Comparison of ENCODE assay signal across 27 mouse cellular contexts in genomic region chr9:10448987-10449563, GRCm38 (mm10).
DNase-seq lines count a peak whose midpoint lies in the region; ATAC-seq and TF ChIP-seq lines count a peak whose summit lies in the region.
"Had no signal": no experiment of that assay in that cellular context is flagged by ENCODE, and none has a peak within 500 bp of the region (broad histone marks: within the 10 kb centered on the region; RNA-seq: fewer than 3 reads in every experiment).

No protein-coding gene starts in this region.

- WGBS in midbrain, embryonic 10.5 days, result 20% methylated on average over 3 of the region's 3 CpGs
- WGBS in midbrain, postnatal 0 days, result 27% methylated on average over 3 of the region's 3 CpGs

- DNase-seq in embryo, embryonic 10 days (ENCODE audit: low spot score), result peak; percentile 11
- DNase-seq in embryo, embryonic 9.5 days (ENCODE audit: extremely low spot score), result no peak
- peak; percentile 24 for DNase-seq in midbrain, embryonic 10.5 days (ENCODE audit: low spot score)
- no peak for DNase-seq in midbrain, postnatal 0 days (ENCODE audit: low spot score)
- DNase-seq in ES-E14 (ENCODE audit: low read depth, low spot score), result peak; percentile 56
- DNase-seq in embryo, embryonic 11 days, result peak; percentile 2
- no peak for DNase-seq in left cerebral cortex, postnatal 10 days (ENCODE audit: extremely low spot score in 1 of 2, low spot score in 2 of 2)
- DNase-seq: adrenal gland, postnatal 14 days; cerebellum, adult 9-10 months; gastrocnemius, postnatal 36 days; heart, adult 2 months; kidney, adult 9 months; kidney, postnatal 14 days; liver, postnatal 0 days; thymus, adult 18-20 months; thymus, postnatal 36 days had no signal

- intact Hi-C loops in left cerebral cortex, postnatal 10 days (cut with DNase I), result no loop called here

- no peaks in the 10 kb centered on the region for H3K9me3 ChIP-seq in midbrain, embryonic 10.5 days (replicated peaks)
- H3K9me3 ChIP-seq in midbrain, postnatal 0 days (ENCODE audit: low read length), result no peaks in the 10 kb centered on the region
- H3K9me3 ChIP-seq in ES-E14 (ENCODE audit: control insufficient read depth, insufficient read depth, low read depth, low read length), result no peaks in the 10 kb centered on the region
- H3K9me3 ChIP-seq: embryonic facial prominence, embryonic 12.5 days; G1E; heart, embryonic 13.5 days; limb, embryonic 12.5 days had no signal

- peaks cover 25% of the 10 kb centered on the region for H3K4me1 ChIP-seq in midbrain, embryonic 10.5 days
- 0 out of 2 replicates have a peak, but pooled peaks cover 4% of the 10 kb centered on the region for H3K4me1 ChIP-seq in midbrain, postnatal 0 days (ENCODE audit: insufficient read depth, low read length)
- peaks cover 4 to 17% of the 10 kb centered on the region in 2 experiments; a peak in 3 of 4 replicates for H3K4me1 ChIP-seq in ES-E14 (ENCODE audit: control insufficient read depth in 2 of 2, insufficient read depth in 2 of 2, low read length in 2 of 2, poor library complexity in 1 of 2)
- H3K4me1 ChIP-seq: embryonic facial prominence, embryonic 12.5 days; heart, embryonic 13.5 days; limb, embryonic 12.5 days had no signal

- no peak overlapping the region for H3K4me2 ChIP-seq in midbrain, postnatal 0 days (ENCODE audit: low read depth, low read length, poor library complexity, severe bottlenecking)
- H3K4me2 ChIP-seq: embryonic facial prominence, embryonic 12.5 days; heart, embryonic 13.5 days; limb, embryonic 12.5 days; liver, embryonic 11.5 days had no signal

- no peak for TF ChIP-seq CTCF in midbrain, postnatal 0 days (IDR thresholded peaks at IDR 0.05)

- ATAC-seq in midbrain, postnatal 0 days (ENCODE audit: low FRiP score), result no peak
- ATAC-seq: forebrain, embryonic 16.5 days; hindbrain, postnatal 0 days; intestine, embryonic 16.5 days; liver, postnatal 0 days; lung, postnatal 0 days; Patski had no signal

- H3K4me3 ChIP-seq in midbrain, embryonic 10.5 days, result no peak overlapping the region
- H3K4me3 ChIP-seq in midbrain, postnatal 0 days (ENCODE audit: low read depth, low read length), result no peak overlapping the region
- H3K4me3 ChIP-seq in ES-E14 (ENCODE audit: insufficient read depth in 1 of 2, low read depth in 1 of 2, low read length in 2 of 2, poor library complexity in 1 of 2, severe bottlenecking in 1 of 2), result no peak overlapping the region
- H3K4me3 ChIP-seq: embryonic facial prominence, embryonic 12.5 days; heart, adult 2 months; heart, embryonic 13.5 days; limb, embryonic 12.5 days had no signal

- 0 out of 2 replicates have a peak overlapping the region, but pooled peaks have one; percentile 6 for H3K27ac ChIP-seq in midbrain, embryonic 10.5 days (replicated peaks)
- no peak overlapping the region for H3K27ac ChIP-seq in midbrain, postnatal 0 days (ENCODE audit: low read depth, low read length)
- peak overlapping the region; percentile 73; the same call in 1 of the 2 replicates for H3K27ac ChIP-seq in ES-E14 (ENCODE audit: insufficient read depth, low read depth, low read length, poor library complexity, severe bottlenecking)
- H3K27ac ChIP-seq: embryonic facial prominence, embryonic 12.5 days; heart, adult 2 months; heart, embryonic 13.5 days; hindbrain, postnatal 0 days; limb, embryonic 12.5 days; macrophage had no signal

- no peaks in the 10 kb centered on the region for H3K36me3 ChIP-seq in midbrain, embryonic 10.5 days
- no peaks in the 10 kb centered on the region for H3K36me3 ChIP-seq in midbrain, postnatal 0 days (ENCODE audit: insufficient read depth, low read length)
- H3K36me3 ChIP-seq in ES-E14 (ENCODE audit: control insufficient read depth, insufficient read depth, low read length, poor library complexity, severe bottlenecking), result no peaks in the 10 kb centered on the region
- H3K36me3 ChIP-seq: embryonic facial prominence, embryonic 12.5 days; G1E; heart, embryonic 13.5 days; limb, embryonic 12.5 days had no signal

- no peak overlapping the region for H3K9ac ChIP-seq in midbrain, postnatal 0 days (replicated peaks; ENCODE audit: low read length, poor library complexity, severe bottlenecking)
- no peak overlapping the region for H3K9ac ChIP-seq in ES-E14 (ENCODE audit: insufficient read depth, low read depth, low read length, poor library complexity, severe bottlenecking)
- H3K9ac ChIP-seq: embryonic facial prominence, embryonic 12.5 days; heart, embryonic 13.5 days; limb, embryonic 12.5 days; liver, postnatal 0 days had no signal

- in situ Hi-C loops in ES-E14 (cut with MboI; ENCODE audit: low sequenced_read_pairs in 2 of 2, unreplicated experiment in 2 of 2), result no loop called here

- H3K27me3 ChIP-seq in midbrain, embryonic 10.5 days (ENCODE audit: low read depth, poor library complexity, severe bottlenecking), result no peaks in the 10 kb centered on the region
- no peaks in the 10 kb centered on the region for H3K27me3 ChIP-seq in midbrain, postnatal 0 days (ENCODE audit: insufficient read depth, low read length)
- H3K27me3 ChIP-seq: embryonic facial prominence, embryonic 12.5 days; heart, embryonic 13.5 days; limb, embryonic 12.5 days; Patski had no signal

TF ChIP-seq in ES-E14, 5 proteins besides CTCF, POLR2A, EP300 and RAD21:
- peak; percentile 25; the same call in 1 of the 2 replicates for TF ChIP-seq MAFK (IDR thresholded peaks at IDR 0.05; ENCODE audit: insufficient read depth, low read depth, low read length)
- no peak for TF ChIP-seq ZC3H11A (IDR thresholded peaks at IDR 0.05; ENCODE audit: borderline replicate concordance, low read depth, low read length)

Comparison
In these comparisons a context has a peak if more than half of its experiments do, and no peak if none do; other contexts are left out.
1. DNase-seq: peak in embryo, embryonic 10 days (single experiment), midbrain, embryonic 10.5 days (single experiment), ES-E14 (single experiment) and embryo, embryonic 11 days (single experiment); none in embryo, embryonic 9.5 days (single experiment), midbrain, postnatal 0 days (single experiment) and left cerebral cortex, postnatal 10 days (0 of 2).